Mouse (Mus musculus) activated CD4-positive, CD25-positive, alpha-beta regulatory T cell, adult 4 months (primary cell): ENCODE results near the gene Prune1. TPM values are rescaled to one million over a fixed set of nuclear protein-coding genes. Genes with fewer than 3 reads are reported as not detected.

Experiments
- ATAC-seq: one replicate; pipeline ENCODE4 v1.8.0; 2017
- polyA plus RNA-seq, 2 experiments: library from polyadenylated mRNA; unstranded; fragments of 100-300 nt; shearing (Covaris generic); gene quantifications; one replicate each; pipeline ENCODE4 v1.2.1; 2017

The Prune1 gene
- polyA plus RNA-seq, 2 experiments from 2014 or later, result 6.3 to 9.7 TPM

DNA sequence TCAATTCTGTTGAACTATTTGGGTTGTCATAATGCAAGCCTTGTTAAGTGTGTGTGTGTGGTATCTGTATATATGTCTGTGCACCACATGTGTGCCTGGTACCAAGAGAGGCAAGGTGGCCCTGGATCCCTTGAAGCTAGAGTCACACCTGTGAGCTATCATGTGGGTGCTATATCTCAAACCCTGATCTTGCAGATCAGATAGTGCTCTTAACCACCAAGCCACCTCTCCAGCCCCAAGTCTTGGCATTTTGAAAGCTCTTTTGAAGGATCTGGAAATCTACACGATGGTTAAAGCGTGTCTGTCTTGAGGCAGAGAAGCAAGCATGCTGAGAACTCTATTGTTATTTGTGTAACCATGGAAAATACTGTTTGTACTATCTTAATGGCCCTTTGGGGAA, 71.3 kb downstream of the Prune1 start:
- no peak for ATAC-seq

DNA sequence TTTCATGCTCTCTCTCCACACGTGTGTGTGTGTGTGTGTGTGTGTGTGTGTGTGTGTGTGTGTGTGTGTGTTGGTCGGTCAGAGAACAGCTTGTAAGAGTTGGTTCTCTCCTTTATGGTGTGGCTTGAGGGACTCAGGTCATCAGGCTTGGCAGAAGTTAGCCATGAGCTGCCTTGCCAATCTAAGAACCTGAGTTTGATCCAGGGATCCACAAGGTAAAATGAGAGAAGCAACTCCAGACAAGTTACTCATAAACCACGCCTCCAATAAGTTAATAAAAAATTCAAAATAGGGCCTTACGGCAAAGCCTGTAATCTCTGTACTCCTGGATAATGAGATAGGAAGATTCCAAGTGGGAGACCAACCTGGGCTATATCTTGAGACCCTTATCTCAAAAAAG, 73.6 kb downstream of the Prune1 start:
- no peak for ATAC-seq

DNA sequence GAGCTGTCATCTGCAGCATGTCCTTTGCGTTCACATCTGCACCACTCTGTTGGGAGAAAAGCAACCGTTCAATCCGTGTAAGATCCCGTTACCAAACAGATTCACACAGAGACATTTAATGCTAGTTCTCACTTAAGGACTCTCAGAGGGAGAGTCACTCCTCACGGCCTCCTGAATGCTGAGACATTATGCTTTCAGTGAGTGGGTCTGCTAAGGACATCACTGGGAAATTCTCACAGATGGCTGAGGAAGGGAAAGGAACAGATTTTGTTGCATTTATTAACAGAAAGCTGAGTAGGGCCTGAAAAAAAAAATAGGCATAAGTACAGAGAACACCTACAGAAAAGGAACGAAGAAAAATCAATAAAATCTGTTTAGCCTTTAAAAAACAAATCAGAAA, 78.0 kb downstream of the Prune1 start:
- no peak for ATAC-seq

Other genes with a start within 250 kb of the Prune1 start
- 100 to 1,000 TPM; 163 to 246 TPM for gene Psmd4, start 239.5 kb downstream of the Prune1 start, polyA plus RNA-seq
- gene Pip5k1a, start 175.1 kb downstream of the Prune1 start, polyA plus RNA-seq, result 10 to 100 TPM; 15.5 to 21.5 TPM
- 10 to 100 TPM; 64.5 to 64.8 TPM for gene Vps72, start 171.1 kb downstream of the Prune1 start, polyA plus RNA-seq
- gene Tmod4, start 157.6 kb downstream of the Prune1 start, polyA plus RNA-seq, result 1 to 10 TPM; 2.5 to 3.7 TPM
- 10 to 100 TPM; 67.2 to 99.2 TPM for gene Scnm1, start 148.1 kb downstream of the Prune1 start, polyA plus RNA-seq
- 10 to 100 TPM; 21.1 to 22.9 TPM for gene Lysmd1, start 148.0 kb downstream of the Prune1 start, polyA plus RNA-seq
- gene Tnfaip8l2, start 139.7 kb downstream of the Prune1 start, polyA plus RNA-seq, result 100 to 1,000 TPM; 216 to 232 TPM
- gene Sema6c, start 121.6 kb downstream of the Prune1 start, polyA plus RNA-seq, result not detected
- gene Gabpb2, start 64.2 kb downstream of the Prune1 start, polyA plus RNA-seq, result 10 to 100 TPM; 31.0 to 34.7 TPM
- 100 to 1,000 TPM; 258 to 260 TPM for gene Cdc42se1, start 53.3 kb downstream of the Prune1 start, polyA plus RNA-seq
- gene Mllt11, start 49.9 kb downstream of the Prune1 start, polyA plus RNA-seq, result 10 to 100 TPM; 21.2 to 31.5 TPM
- 1 to 10 TPM in 1 of 2 experiments, under 1 TPM in 1; 0.40 to 1.1 TPM for gene Gm128, start 40.5 kb downstream of the Prune1 start, polyA plus RNA-seq
- not detected for gene Bnipl, start 30.9 kb downstream of the Prune1 start, polyA plus RNA-seq
- 10 to 100 TPM; 19.3 to 21.6 TPM for gene Mindy1, start 731 bp downstream of the Prune1 start, polyA plus RNA-seq
- gene Anxa9, start 25.1 kb upstream of the Prune1 start, polyA plus RNA-seq, result under 1 TPM in 1 of 2 experiments, not detected in 1; 0.83 TPM
- 100 to 1,000 TPM; 139 to 172 TPM for gene Cers2, start 32.7 kb upstream of the Prune1 start, polyA plus RNA-seq
- gene Setdb1, start 75.1 kb upstream of the Prune1 start, polyA plus RNA-seq, result 10 to 100 TPM; 16.9 to 25.5 TPM
- gene 4930558C23Rik, start 120.8 kb upstream of the Prune1 start, polyA plus RNA-seq, result not detected
- 10 to 100 TPM; 24.2 to 29.9 TPM for gene Arnt, start 152.3 kb upstream of the Prune1 start, polyA plus RNA-seq
- not detected for gene Ctsk, start 217.2 kb upstream of the Prune1 start, polyA plus RNA-seq
- 100 to 1,000 TPM; 365 to 472 TPM for gene Ctss, start 244.7 kb upstream of the Prune1 start, polyA plus RNA-seq